Mouse (Mus musculus): ENCODE data around the gene Myoz1. TPM values are rescaled to one million over a fixed set of nuclear protein-coding genes. Genes with fewer than 3 reads are reported as not detected.

Myoz1 gene
- polyA plus RNA-seq, 1 experiment: not detected

GRCm38 (mm10) chr14:20694884-20695760 lies 38.8 kb upstream of the Myoz1 start, which contains the start of gene Fut11:
Gene Fut11 (plus strand): TSS chr14:20694968.
- Histone ChIP-seq H3K36me3 (ENCODE audit: control insufficient read depth) (peaks cover 74% of the 10 kb centered on the region), H3K27me3 (ENCODE audit: control insufficient read depth) (no peaks in the 10 kb centered on the region), H3K4me1 (ENCODE audit: control insufficient read depth) (peaks cover 56% of the 10 kb centered on the region), H3K4me3 (replicated peaks) (peak within 1 kb of the TSS; percentile 95), H3K9me3 (ENCODE audit: control insufficient read depth, low read length) (no peaks in the 10 kb centered on the region)
- no peak for TF ChIP-seq GATA1 (IDR thresholded peaks at IDR 0.05; ENCODE audit: low read length)
- no peak for TF ChIP-seq TAL1 (IDR thresholded peaks at IDR 0.05; ENCODE audit: low read length)

GRCm38 (mm10) chr14:20694185-20694883 lies 38.0 kb upstream of the Myoz1 start:
- no peaks in the 10 kb centered on the region for H3K27me3 ChIP-seq (ENCODE audit: control insufficient read depth)
- peaks cover 77% of the 10 kb centered on the region for H3K36me3 ChIP-seq (ENCODE audit: control insufficient read depth)
- H3K4me1 ChIP-seq (ENCODE audit: control insufficient read depth): peaks cover 52% of the 10 kb centered on the region
- H3K4me3 ChIP-seq (replicated peaks): peak overlapping the region; percentile 95
- TF ChIP-seq GATA1 (IDR thresholded peaks at IDR 0.05; ENCODE audit: low read length) (no peak), TAL1 (IDR thresholded peaks at IDR 0.05; ENCODE audit: low read length) (no peak)
- H3K9me3 ChIP-seq (ENCODE audit: control insufficient read depth, low read length): no peaks in the 10 kb centered on the region

GRCm38 (mm10) chr14:20693589-20694101 lies 37.3 kb upstream of the Myoz1 start:
- Histone ChIP-seq H3K36me3 (ENCODE audit: control insufficient read depth) (peaks cover 77% of the 10 kb centered on the region), H3K9me3 (ENCODE audit: control insufficient read depth, low read length) (no peaks in the 10 kb centered on the region), H3K27me3 (ENCODE audit: control insufficient read depth) (no peaks in the 10 kb centered on the region), H3K4me3 (replicated peaks) (no peak overlapping the region), H3K4me1 (ENCODE audit: control insufficient read depth) (peaks cover 45% of the 10 kb centered on the region)
- TF ChIP-seq TAL1 (IDR thresholded peaks at IDR 0.05; ENCODE audit: low read length): no peak
- TF ChIP-seq GATA1 (IDR thresholded peaks at IDR 0.05; ENCODE audit: low read length): no peak

GRCm38 (mm10) chr14:20691772-20692171 lies 35.4 kb upstream of the Myoz1 start:
- H3K4me3 ChIP-seq (replicated peaks): no peak overlapping the region
- TF ChIP-seq GATA1 (IDR thresholded peaks at IDR 0.05; ENCODE audit: low read length): no peak
- no peak for TF ChIP-seq TAL1 (IDR thresholded peaks at IDR 0.05; ENCODE audit: low read length)
- H3K4me1 ChIP-seq (ENCODE audit: control insufficient read depth): peaks cover 28% of the 10 kb centered on the region
- peaks cover 84% of the 10 kb centered on the region for H3K36me3 ChIP-seq (ENCODE audit: control insufficient read depth)
- no peaks in the 10 kb centered on the region for H3K9me3 ChIP-seq (ENCODE audit: control insufficient read depth, low read length)
- no peaks in the 10 kb centered on the region for H3K27me3 ChIP-seq (ENCODE audit: control insufficient read depth)

- H3K9me3 ChIP-seq (ENCODE audit: control insufficient read depth, low read length): no peaks in the 10 kb centered on the region
- H3K4me3 ChIP-seq (replicated peaks): no peak overlapping the region
- no peak for TF ChIP-seq GATA1 (IDR thresholded peaks at IDR 0.05; ENCODE audit: low read length)
- no peak for TF ChIP-seq TAL1 (IDR thresholded peaks at IDR 0.05; ENCODE audit: low read length)
- peaks cover 7% of the 10 kb centered on the region for H3K4me1 ChIP-seq (ENCODE audit: control insufficient read depth)
- no peaks in the 10 kb centered on the region for H3K27me3 ChIP-seq (ENCODE audit: control insufficient read depth)
- peaks cover 99% of the 10 kb centered on the region for H3K36me3 ChIP-seq (ENCODE audit: control insufficient read depth)
Measured at GRCm38 (mm10) chr14:20689009-20689408, 32.7 kb upstream of the Myoz1 start.

- TF ChIP-seq GATA1 (IDR thresholded peaks at IDR 0.05; ENCODE audit: low read length) (no peak), TAL1 (IDR thresholded peaks at IDR 0.05; ENCODE audit: low read length) (no peak)
- Histone ChIP-seq H3K27me3 (ENCODE audit: control insufficient read depth) (no peaks in the 10 kb centered on the region), H3K4me1 (ENCODE audit: control insufficient read depth) (peaks cover 7% of the 10 kb centered on the region), H3K4me3 (replicated peaks) (no peak overlapping the region), H3K36me3 (ENCODE audit: control insufficient read depth) (peaks cover 99% of the 10 kb centered on the region), H3K9me3 (ENCODE audit: control insufficient read depth, low read length) (no peaks in the 10 kb centered on the region)
Measured at GRCm38 (mm10) chr14:20686576-20686975, 30.2 kb upstream of the Myoz1 start.

- Histone ChIP-seq H3K4me3 (replicated peaks) (no peak overlapping the region), H3K36me3 (ENCODE audit: control insufficient read depth) (peaks cover 100% of the 10 kb centered on the region), H3K4me1 (ENCODE audit: control insufficient read depth) (peaks cover 8% of the 10 kb centered on the region), H3K9me3 (ENCODE audit: control insufficient read depth, low read length) (no peaks in the 10 kb centered on the region), H3K27me3 (ENCODE audit: control insufficient read depth) (no peaks in the 10 kb centered on the region)
- no peak for TF ChIP-seq TAL1 (IDR thresholded peaks at IDR 0.05; ENCODE audit: low read length)
- no peak for TF ChIP-seq GATA1 (IDR thresholded peaks at IDR 0.05; ENCODE audit: low read length)
Measured at GRCm38 (mm10) chr14:20682498-20682897, 26.2 kb upstream of the Myoz1 start.

GRCm38 (mm10) chr14:20681742-20682141 lies 25.4 kb upstream of the Myoz1 start:
- Histone ChIP-seq H3K27me3 (ENCODE audit: control insufficient read depth) (no peaks in the 10 kb centered on the region), H3K36me3 (ENCODE audit: control insufficient read depth) (peaks cover 100% of the 10 kb centered on the region), H3K9me3 (ENCODE audit: control insufficient read depth, low read length) (no peaks in the 10 kb centered on the region), H3K4me3 (replicated peaks) (no peak overlapping the region), H3K4me1 (ENCODE audit: control insufficient read depth) (peaks cover 8% of the 10 kb centered on the region)
- TF ChIP-seq GATA1 (IDR thresholded peaks at IDR 0.05; ENCODE audit: low read length) (no peak), TAL1 (IDR thresholded peaks at IDR 0.05; ENCODE audit: low read length) (no peak)

GRCm38 (mm10) chr14:20677906-20678305 lies 21.6 kb upstream of the Myoz1 start:
- no peak for TF ChIP-seq TAL1 (IDR thresholded peaks at IDR 0.05; ENCODE audit: low read length)
- TF ChIP-seq GATA1 (IDR thresholded peaks at IDR 0.05; ENCODE audit: low read length): no peak

More at GRCm38 (mm10) chr14:20677906-20678305, 21.6 kb upstream of the Myoz1 start:
- Histone ChIP-seq H3K36me3 (ENCODE audit: control insufficient read depth) (peaks cover 76% of the 10 kb centered on the region), H3K9me3 (ENCODE audit: control insufficient read depth, low read length) (peaks cover 2% of the 10 kb centered on the region), H3K4me3 (replicated peaks) (no peak overlapping the region), H3K27me3 (ENCODE audit: control insufficient read depth) (no peaks in the 10 kb centered on the region), H3K4me1 (ENCODE audit: control insufficient read depth) (peaks cover 34% of the 10 kb centered on the region)
